In the genomic region with DNA sequence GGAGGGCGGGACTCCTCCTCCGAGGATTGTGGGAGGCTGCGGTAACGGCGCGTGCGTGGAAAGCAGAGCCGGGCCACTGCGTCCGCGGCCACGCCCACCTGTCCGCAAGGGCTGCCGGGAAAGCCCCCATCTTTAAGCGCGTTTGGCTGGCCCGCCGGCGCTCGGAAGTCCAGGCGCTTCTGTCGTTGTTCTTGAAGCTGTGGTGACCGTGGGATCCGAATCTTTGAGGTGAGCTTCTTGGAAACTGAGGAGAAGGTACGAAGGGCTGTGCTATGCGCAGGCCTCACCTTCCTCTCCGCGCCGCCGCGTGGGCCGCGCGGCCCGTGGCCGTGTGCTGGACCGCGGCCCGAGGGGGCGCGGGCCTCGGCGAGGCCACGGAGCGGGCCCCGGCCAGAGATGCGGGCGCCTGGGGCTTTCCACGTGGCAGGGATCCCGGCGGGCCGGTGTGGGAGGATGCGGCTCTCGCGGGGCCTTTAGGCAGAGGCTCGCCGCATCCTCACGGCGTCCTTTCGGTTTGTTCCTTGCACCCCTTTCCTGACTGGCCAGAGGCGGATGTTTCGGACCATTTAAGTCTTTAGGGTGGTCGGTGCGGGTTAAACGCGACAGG, we compare ENCODE assay signal across 7 mouse cellular contexts. TPM values are rescaled to one million over a fixed set of nuclear protein-coding genes. Genes with fewer than 3 reads are reported as not detected.
A peak's percentile ranks its signal among the peaks of the same experiment; 100 is the strongest.
DNase-seq lines count a peak whose midpoint lies in the region; ATAC-seq lines count a peak whose summit lies in the region.

A gene (plus strand): TSS at position 78 of the 607 bp plus-strand sequence.

- intact Hi-C loops in gastrocnemius, postnatal 36 days (cut with DNase I), result loop anchor here (5.0 kb wide), 1 partner anchor 36 kb away; a partner anchor contains a TSS
- intact Hi-C loops in left cerebral cortex, postnatal 36 days (cut with DNase I), result loop anchor here (2.0 to 10.0 kb wide), 3 partner anchors 39 to 139 kb away; a partner anchor contains a TSS

- no peaks in the 10 kb centered on the region for H3K36me3 ChIP-seq in intestine, embryonic 16.5 days (ENCODE audit: control insufficient read depth, insufficient read depth, low read length)
- H3K36me3 ChIP-seq in midbrain, embryonic 11.5 days (ENCODE audit: control insufficient read depth, insufficient read depth, low read length), result no peaks in the 10 kb centered on the region

- peak; percentile 94 for ATAC-seq in intestine, embryonic 16.5 days
- peak; percentile 96 for ATAC-seq in midbrain, embryonic 11.5 days (ENCODE audit: low FRiP score)

- no peaks in the 10 kb centered on the region for H3K9me3 ChIP-seq in intestine, embryonic 16.5 days (ENCODE audit: control insufficient read depth, low read length)
- H3K9me3 ChIP-seq in midbrain, embryonic 11.5 days (ENCODE audit: control insufficient read depth, low read length), result no peaks in the 10 kb centered on the region

- peak within 1 kb of the TSS; percentile 72 for H3K4me2 ChIP-seq in intestine, embryonic 16.5 days (ENCODE audit: low read depth, low read length)
- peak within 1 kb of the TSS; percentile 87 for H3K4me2 ChIP-seq in midbrain, embryonic 11.5 days

- no peaks in the 10 kb centered on the region for H3K27me3 ChIP-seq in intestine, embryonic 16.5 days (replicated peaks; ENCODE audit: control insufficient read depth, insufficient read depth, low read length)
- H3K27me3 ChIP-seq in midbrain, embryonic 11.5 days (ENCODE audit: control insufficient read depth, insufficient read depth, low read length), result no peaks in the 10 kb centered on the region

- DNase-seq in adrenal gland, adult 18-20 months (ENCODE audit: low spot score in 2 of 2), result peak; percentile 92 to 94
- peak; percentile 96 for DNase-seq in embryo, embryonic 11 days
- DNase-seq in gastrocnemius, postnatal 36 days, result peak; percentile 86 to 90
- DNase-seq in left cerebral cortex, postnatal 36 days (ENCODE audit: low spot score in 2 of 2), result peak; percentile 92 to 93
- peak; percentile 99 for DNase-seq in midbrain, embryonic 11.5 days (ENCODE audit: low spot score, missing footprints)
- peak; percentile 87 for DNase-seq in skeletal muscle tissue, adult 2 months (ENCODE audit: low read depth, low spot score)

- H3K27ac ChIP-seq in intestine, embryonic 16.5 days (ENCODE audit: low read length), result peak within 1 kb of the TSS; percentile 90
- peak within 1 kb of the TSS; percentile 71 for H3K27ac ChIP-seq in midbrain, embryonic 11.5 days (ENCODE audit: low read depth, low read length)

- H3K4me3 ChIP-seq in intestine, embryonic 16.5 days (ENCODE audit: low read length), result peak within 1 kb of the TSS; percentile 100
- peak within 1 kb of the TSS; percentile 99 for H3K4me3 ChIP-seq in midbrain, embryonic 11.5 days (ENCODE audit: low read depth, low read length)

- peak within 1 kb of the TSS; percentile 99 for H3K9ac ChIP-seq in intestine, embryonic 16.5 days (ENCODE audit: low read depth, low read length)
- peak within 1 kb of the TSS; percentile 99 for H3K9ac ChIP-seq in midbrain, embryonic 11.5 days (ENCODE audit: low read length)

- H3K4me1 ChIP-seq in intestine, embryonic 16.5 days (ENCODE audit: control insufficient read depth, insufficient read depth, low read length), result peaks cover 5% of the 10 kb centered on the region; the same call in 1 of the 2 replicates
- peaks cover 11% of the 10 kb centered on the region for H3K4me1 ChIP-seq in midbrain, embryonic 11.5 days (ENCODE audit: control insufficient read depth, insufficient read depth, low read length)

- WGBS in intestine, embryonic 16.5 days, result under 1% methylated on average over 66 of the region's 66 CpGs
- under 1% methylated on average over 66 of the region's 66 CpGs for WGBS in midbrain, embryonic 11.5 days

RNA-seq across cellular contexts. Expression of the gene that starts here (rescaled TPM):
- total RNA-seq in adrenal gland, adult 18-20 months (2021), result 100 to 1,000 TPM; 137 to 172 TPM
- 10 to 100 TPM; 44.2 to 61.3 TPM for total RNA-seq in gastrocnemius, postnatal 36 days (2021)
- 223 and 249 TPM in 2 replicates for polyA plus RNA-seq in intestine, embryonic 16.5 days (2015; fragmentation: Nextera tagmentation; extraction: Ambion mirVana)
- total RNA-seq in left cerebral cortex, postnatal 36 days (2021), result 100 to 1,000 TPM; 111 to 126 TPM
- 440 and 468 TPM in 2 replicates for polyA plus RNA-seq in midbrain, embryonic 11.5 days (2014; fragmentation: Nextera tagmentation; extraction: Ambion mirVana)

Comparison
In these comparisons a context has a peak if more than half of its experiments do, and no peak if none do; other contexts are left out.
1. Peak in every context shown above with its lines: DNase-seq, ATAC-seq, H3K4me3 ChIP-seq and H3K27ac ChIP-seq.